Mouse (Mus musculus): ENCODE results near the gene Calm3.

DNA sequence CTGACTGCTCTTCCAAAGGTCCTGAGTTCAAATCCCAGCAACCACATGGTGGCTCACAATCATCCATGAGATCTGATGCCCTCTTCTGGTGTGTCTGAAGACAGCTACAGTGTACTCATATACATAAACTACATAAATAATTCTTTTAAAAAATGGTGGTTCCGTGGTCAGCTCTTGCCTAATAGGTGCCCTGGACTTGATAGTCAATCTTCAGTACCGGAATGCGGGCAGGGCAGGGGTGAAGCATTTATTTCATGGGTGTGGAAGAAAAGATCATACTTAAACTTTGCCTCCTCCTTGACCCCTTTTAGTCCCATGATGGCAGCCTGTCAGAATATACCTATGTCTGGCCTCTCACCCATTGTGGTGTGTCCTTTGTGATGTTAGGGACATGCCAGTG lies 12.0 kb downstream of the Calm3 start:
- TF ChIP-seq USF2 (conservative IDR thresholded peaks at IDR 0.05; ENCODE audit: low read depth, low read length) (no peak), RAD21 (IDR thresholded peaks at IDR 0.05; ENCODE audit: low read depth, low read length) (no peak), CTCF (conservative IDR thresholded peaks at IDR 0.05 in 1 of 2, IDR thresholded peaks at IDR 0.05 in 1 of 2; ENCODE audit: low read depth in 2 of 2, low read length in 2 of 2) (peak in 1 of 2 experiments; percentile 9; a peak in 1 of 4 replicates), POLR2AphosphoS2 (IDR thresholded peaks at IDR 0.05; ENCODE audit: low read depth, low read length) (no peak)

All from CH12.LX (cell line).